Mouse (Mus musculus) layer of hippocampus, adult 2 months (tissue): ENCODE data around the gene Stard3nl. TPM values are rescaled to one million over a fixed set of nuclear protein-coding genes. Genes with fewer than 3 reads are reported as not detected.
"Not testable (repeated sequence)": the region's sequence is repeated elsewhere in the genome, so short reads cannot be mapped to it uniquely, and the experiment has no call there.

Experiments
- DNase-seq, 2 experiments: peaks; one replicate each; pipeline ENCODE4 v3.0.0; 2022; ENCODE audit warnings: low spot score in 2 of 2
- H3K27ac ChIP-seq: fragments of 200-600 bp; 2 replicates; pipeline ENCODE4 v1.8.1; 2022
- H3K4me3 ChIP-seq: fragments of 200-600 bp; 2 replicates; pipeline ENCODE4 v1.8.1; 2022; ENCODE audit warnings: mild to moderate bottlenecking
- CTCF ChIP-seq: fragments of 200-600 bp; conservative IDR thresholded peaks from 2 replicates; pipeline ENCODE4 v1.8.1; 2022; ENCODE audit warnings: antibody characterized with exemption, mild to moderate bottlenecking, moderate library complexity
- total RNA-seq, 2 experiments: library from RNA; stranded (reverse); gene quantifications; 2 replicates each; pipeline ENCODE4 v1.2.3; 2021

Gene Stard3nl
- total RNA-seq, 2 experiments from 2014 or later: 59.9 to 64.9 TPM

GRCm38 (mm10) chr13:19367536-19367935 is 28.1 kb downstream of the Stard3nl start:
- no peak overlapping the region for H3K27ac ChIP-seq
- TF ChIP-seq CTCF: no peak

GRCm38 (mm10) chr13:19366866-19367265 is 28.7 kb downstream of the Stard3nl start:
- no peak for DNase-seq
- TF ChIP-seq CTCF: no peak
- Histone ChIP-seq H3K4me3 (no peak overlapping the region), H3K27ac (no peak overlapping the region)

More at GRCm38 (mm10) chr13:19367536-19367935, 28.1 kb downstream of the Stard3nl start:
- H3K4me3 ChIP-seq: no peak overlapping the region
- no peak for DNase-seq

GRCm38 (mm10) chr13:19365596-19365995 is 30.0 kb downstream of the Stard3nl start:
- no peak overlapping the region for H3K27ac ChIP-seq
- peak; percentile 98 for TF ChIP-seq CTCF

GRCm38 (mm10) chr13:19364245-19364772 is 31.3 kb downstream of the Stard3nl start:
- no peak overlapping the region for H3K27ac ChIP-seq
- DNase-seq: peak; percentile 35 to 75
- H3K4me3 ChIP-seq: no peak overlapping the region
- peak; percentile 94 for TF ChIP-seq CTCF

More at GRCm38 (mm10) chr13:19365596-19365995, 30.0 kb downstream of the Stard3nl start:
- no peak overlapping the region for H3K4me3 ChIP-seq
- DNase-seq: peak; percentile 31 to 71

- Histone ChIP-seq H3K4me3 (no peak overlapping the region), H3K27ac (no peak overlapping the region)
- DNase-seq: no peak
- peak; percentile 68 for TF ChIP-seq CTCF
Measured at GRCm38 (mm10) chr13:19362358-19362757, 33.2 kb downstream of the Stard3nl start.

GRCm38 (mm10) chr13:19358027-19358426 is 37.6 kb downstream of the Stard3nl start:
- no peak overlapping the region for H3K27ac ChIP-seq
- no peak overlapping the region for H3K4me3 ChIP-seq
- no peak for DNase-seq
- TF ChIP-seq CTCF: no peak

GRCm38 (mm10) chr13:19357301-19357700 is 38.3 kb downstream of the Stard3nl start:
- TF ChIP-seq CTCF: no peak
- DNase-seq: no peak
- Histone ChIP-seq H3K4me3 (no peak overlapping the region), H3K27ac (no peak overlapping the region)

GRCm38 (mm10) chr13:19356720-19357119 is 38.9 kb downstream of the Stard3nl start:
- TF ChIP-seq CTCF: no peak
- DNase-seq: no peak
- Histone ChIP-seq H3K4me3 (no peak overlapping the region), H3K27ac (no peak overlapping the region)

GRCm38 (mm10) chr13:19356120-19356519 is 39.5 kb downstream of the Stard3nl start:
- H3K27ac ChIP-seq: no peak overlapping the region
- no peak for TF ChIP-seq CTCF
- H3K4me3 ChIP-seq: no peak overlapping the region

GRCm38 (mm10) chr13:19352795-19353194 is 42.8 kb downstream of the Stard3nl start:
- no peak for TF ChIP-seq CTCF
- H3K4me3 ChIP-seq: no peak overlapping the region
- H3K27ac ChIP-seq: no peak overlapping the region
- no peak for DNase-seq

More at GRCm38 (mm10) chr13:19356120-19356519, 39.5 kb downstream of the Stard3nl start:
- DNase-seq: no peak

GRCm38 (mm10) chr13:19340356-19340755 is 55.2 kb downstream of the Stard3nl start:
- DNase-seq, H3K4me3 ChIP-seq, H3K27ac ChIP-seq: not testable (repeated sequence)

- DNase-seq: peak; percentile 53 to 56
- not testable (repeated sequence) for H3K27ac ChIP-seq, H3K4me3 ChIP-seq
Measured at GRCm38 (mm10) chr13:19336310-19336709, 59.3 kb downstream of the Stard3nl start.

Other genes with a start within 250 kb of the Stard3nl start
- gene Epdr1, start 224.1 kb upstream of the Stard3nl start, total RNA-seq: 100 to 1,000 TPM; 113 to 117 TPM
- gene Sfrp4, start 227.3 kb upstream of the Stard3nl start, total RNA-seq: 1 to 10 TPM; 2.1 to 2.7 TPM